Mouse (Mus musculus) heart, embryonic 15.5 days (tissue): ENCODE data around the gene Rad54l2. TPM values are rescaled to one million over a fixed set of nuclear protein-coding genes. Genes with fewer than 3 reads are reported as not detected.

Source experiments
- ATAC-seq: fragments of 200-750 bp; cut with Nextera tagmentation; replicated peaks from 2 replicates; pipeline ENCODE4 v1.8.0; 2017; ENCODE audit warnings: low read depth, moderate TSS enrichment; ENCODE audit not compliant: insufficient number of reproducible peaks, insufficient read depth, low FRiP score
- H3K27ac ChIP-seq: fragments of 300-500 bp; sonication (generic); 2 replicates; pipeline ENCODE4 v1.5.1; 2015; ENCODE audit warnings: mild to moderate bottlenecking, inconsistent platforms
- H3K27me3 ChIP-seq: fragments of 300-500 bp; sonication (generic); 2 replicates; pipeline ENCODE4 v1.6.1; 2015; ENCODE audit warnings: inconsistent platforms
- H3K36me3 ChIP-seq: fragments of 300-500 bp; sonication (generic); 2 replicates; pipeline ENCODE4 v1.6.1; 2015; ENCODE audit warnings: mild to moderate bottlenecking, inconsistent platforms
- H3K4me1 ChIP-seq: fragments of 300-500 bp; sonication (generic); replicated peaks from 2 replicates; pipeline ENCODE4 v1.6.1; 2015; ENCODE audit warnings: inconsistent platforms
- H3K4me2 ChIP-seq: fragments of 300-500 bp; sonication (generic); 2 replicates; pipeline ENCODE4 v1.6.1; 2015; ENCODE audit warnings: inconsistent platforms, mild to moderate bottlenecking, moderate library complexity
- H3K4me3 ChIP-seq: fragments of 300-500 bp; sonication (generic); 2 replicates; pipeline ENCODE4 v1.5.1; 2015; ENCODE audit warnings: mild to moderate bottlenecking, inconsistent platforms
- H3K9ac ChIP-seq: fragments of 300-500 bp; sonication (generic); 2 replicates; pipeline ENCODE4 v1.6.1; 2015; ENCODE audit warnings: mild to moderate bottlenecking, inconsistent platforms
- H3K9me3 ChIP-seq: fragments of 300-500 bp; sonication (generic); replicated peaks from 2 replicates; pipeline ENCODE4 v1.6.1; 2016; ENCODE audit warnings: inconsistent platforms
- WGBS: fragments of 180-500 bp; shearing (Covaris S2); methylation state at CpG from one replicate; pipeline ENCODE4 v1.1.7; 2015; ENCODE audit warnings: mixed read lengths; 5-methylcytosine and 5-hydroxymethylcytosine counted together
- polyA plus RNA-seq: library from polyadenylated mRNA; unstranded; fragments of >200 nt; fragmentation: Nextera tagmentation; extraction: Ambion mirVana; gene quantifications from 2 replicates; pipeline ENCODE4 v1.2.1, GENCODE M21; 2015

Gene Rad54l2
- polyA plus RNA-seq, 1 experiment from 2014 or later = 3.4 TPM

- Histone ChIP-seq H3K4me1 (peaks cover 15% of the 10 kb centered on the region), H3K36me3 (no peaks in the 10 kb centered on the region), H3K27ac (no peak overlapping the region), H3K9me3 (no peaks in the 10 kb centered on the region), H3K9ac (no peak overlapping the region), H3K27me3 (no peaks in the 10 kb centered on the region), H3K4me3 (no peak overlapping the region), H3K4me2 (no peak overlapping the region)
- ATAC-seq = no peak
- 72% methylated on average over 3 of the region's 3 CpGs for WGBS
Measured at GRCm38 (mm10) chr9:106785206-106785605, 3.8 kb downstream of the Rad54l2 start.

GRCm38 (mm10) chr9:106783554-106783953, 5.4 kb downstream of the Rad54l2 start:
- no peak for ATAC-seq

GRCm38 (mm10) chr9:106780086-106780485, 8.9 kb downstream of the Rad54l2 start:
- H3K36me3 ChIP-seq = no peaks in the 10 kb centered on the region
- no peak for ATAC-seq
- H3K4me1 ChIP-seq = no peaks in the 10 kb centered on the region; the same call in none of the 2 replicates
- no peak overlapping the region for H3K4me2 ChIP-seq
- no peak overlapping the region for H3K9ac ChIP-seq
- H3K27me3 ChIP-seq = no peaks in the 10 kb centered on the region
- no peaks in the 10 kb centered on the region for H3K9me3 ChIP-seq
- no peak overlapping the region for H3K27ac ChIP-seq
- 84% methylated on average over 3 of the region's 3 CpGs for WGBS
- no peak overlapping the region for H3K4me3 ChIP-seq

More at GRCm38 (mm10) chr9:106783554-106783953, 5.4 kb downstream of the Rad54l2 start:
- whole genome bisulfite sequencing = 96% methylated on average over 2 of the region's 2 CpGs
- Histone ChIP-seq H3K4me1 (peaks cover 9% of the 10 kb centered on the region), H3K9ac (no peak overlapping the region), H3K36me3 (no peaks in the 10 kb centered on the region), H3K4me2 (no peak overlapping the region), H3K4me3 (no peak overlapping the region), H3K27ac (no peak overlapping the region), H3K27me3 (no peaks in the 10 kb centered on the region), H3K9me3 (no peaks in the 10 kb centered on the region)

GRCm38 (mm10) chr9:106778319-106778718, 10.7 kb downstream of the Rad54l2 start:
- Histone ChIP-seq H3K4me3 (no peak overlapping the region), H3K4me1 (no peaks in the 10 kb centered on the region; the same call in none of the 2 replicates), H3K36me3 (no peaks in the 10 kb centered on the region), H3K4me2 (no peak overlapping the region), H3K27me3 (no peaks in the 10 kb centered on the region), H3K9ac (no peak overlapping the region), H3K27ac (no peak overlapping the region), H3K9me3 (no peaks in the 10 kb centered on the region)
- no peak for ATAC-seq
- WGBS = 78% methylated on average over 4 of the region's 4 CpGs

- H3K4me2 ChIP-seq = no peak overlapping the region
- H3K36me3 ChIP-seq = no peaks in the 10 kb centered on the region
- no peak for ATAC-seq
- H3K9ac ChIP-seq = no peak overlapping the region
- H3K4me3 ChIP-seq = no peak overlapping the region
- 75% methylated on average over 3 of the region's 3 CpGs for WGBS
- no peaks in the 10 kb centered on the region for H3K9me3 ChIP-seq
- no peaks in the 10 kb centered on the region; the same call in none of the 2 replicates for H3K4me1 ChIP-seq
- H3K27me3 ChIP-seq = no peaks in the 10 kb centered on the region
- H3K27ac ChIP-seq = no peak overlapping the region
Measured at GRCm38 (mm10) chr9:106777423-106777822, 11.6 kb downstream of the Rad54l2 start.

GRCm38 (mm10) chr9:106776116-106776515, 12.9 kb downstream of the Rad54l2 start:
- no peaks in the 10 kb centered on the region; the same call in none of the 2 replicates for H3K4me1 ChIP-seq
- H3K4me2 ChIP-seq = no peak overlapping the region
- H3K9me3 ChIP-seq = no peaks in the 10 kb centered on the region
- no peak overlapping the region for H3K27ac ChIP-seq
- H3K27me3 ChIP-seq = no peaks in the 10 kb centered on the region
- WGBS = 62% methylated on average over 1 of the region's 1 CpGs
- H3K9ac ChIP-seq = no peak overlapping the region
- ATAC-seq = no peak
- H3K36me3 ChIP-seq = no peaks in the 10 kb centered on the region
- H3K4me3 ChIP-seq = no peak overlapping the region

GRCm38 (mm10) chr9:106771770-106772169, 17.2 kb downstream of the Rad54l2 start:
- H3K9me3 ChIP-seq = no peaks in the 10 kb centered on the region
- H3K4me1 ChIP-seq = peaks cover 2% of the 10 kb centered on the region; the same call in 1 of the 2 replicates
- H3K27me3 ChIP-seq = no peaks in the 10 kb centered on the region
- no peaks in the 10 kb centered on the region for H3K36me3 ChIP-seq
- H3K27ac ChIP-seq = no peak overlapping the region
- no peak overlapping the region for H3K9ac ChIP-seq
- 89% methylated on average over 2 of the region's 2 CpGs for WGBS
- no peak for ATAC-seq
- no peak overlapping the region for H3K4me2 ChIP-seq
- no peak overlapping the region for H3K4me3 ChIP-seq

GRCm38 (mm10) chr9:106770216-106770615, 18.8 kb downstream of the Rad54l2 start:
- Histone ChIP-seq H3K9ac (no peak overlapping the region), H3K4me1 (peaks cover 2% of the 10 kb centered on the region; the same call in 1 of the 2 replicates), H3K4me2 (no peak overlapping the region), H3K4me3 (no peak overlapping the region), H3K27ac (no peak overlapping the region), H3K36me3 (no peaks in the 10 kb centered on the region), H3K9me3 (no peaks in the 10 kb centered on the region), H3K27me3 (no peaks in the 10 kb centered on the region)
- no peak for ATAC-seq
- 60% methylated on average over 3 of the region's 3 CpGs for WGBS

GRCm38 (mm10) chr9:106769781-106770180, 19.2 kb downstream of the Rad54l2 start:
- no peak overlapping the region for H3K4me3 ChIP-seq
- WGBS = 90% methylated on average over 5 of the region's 5 CpGs
- no peak overlapping the region for H3K27ac ChIP-seq
- H3K9me3 ChIP-seq = no peaks in the 10 kb centered on the region
- H3K4me1 ChIP-seq = peaks cover 2% of the 10 kb centered on the region; the same call in 1 of the 2 replicates
- no peaks in the 10 kb centered on the region for H3K27me3 ChIP-seq
- no peak for ATAC-seq
- H3K4me2 ChIP-seq = no peak overlapping the region
- H3K9ac ChIP-seq = no peak overlapping the region
- H3K36me3 ChIP-seq = no peaks in the 10 kb centered on the region

- no peaks in the 10 kb centered on the region for H3K27me3 ChIP-seq
- no peak for ATAC-seq
- WGBS = 92% methylated on average over 9 of the region's 9 CpGs
Measured at GRCm38 (mm10) chr9:106756421-106756820, 32.6 kb downstream of the Rad54l2 start.

GRCm38 (mm10) chr9:106755776-106756175, 33.2 kb downstream of the Rad54l2 start:
- ATAC-seq = no peak
- Histone ChIP-seq H3K36me3 (no peaks in the 10 kb centered on the region), H3K4me1 (0 out of 2 replicates have a peak, but pooled peaks cover 6% of the 10 kb centered on the region), H3K4me2 (no peak overlapping the region), H3K4me3 (no peak overlapping the region), H3K27me3 (no peaks in the 10 kb centered on the region), H3K9me3 (no peaks in the 10 kb centered on the region), H3K27ac (no peak overlapping the region), H3K9ac (no peak overlapping the region)
- 88% methylated on average over 4 of the region's 4 CpGs for whole genome bisulfite sequencing

More at GRCm38 (mm10) chr9:106756421-106756820, 32.6 kb downstream of the Rad54l2 start:
- Histone ChIP-seq H3K36me3 (no peaks in the 10 kb centered on the region), H3K9ac (no peak overlapping the region), H3K4me1 (0 out of 2 replicates have a peak, but pooled peaks cover 6% of the 10 kb centered on the region), H3K4me2 (no peak overlapping the region), H3K4me3 (no peak overlapping the region), H3K9me3 (no peaks in the 10 kb centered on the region), H3K27ac (no peak overlapping the region)

- 58% methylated on average over 2 of the region's 2 CpGs for WGBS
- 0 out of 2 replicates have a peak, but pooled peaks cover 6% of the 10 kb centered on the region for H3K4me1 ChIP-seq
- H3K36me3 ChIP-seq = no peaks in the 10 kb centered on the region
- no peaks in the 10 kb centered on the region for H3K27me3 ChIP-seq
- H3K9ac ChIP-seq = no peak overlapping the region
- no peak overlapping the region for H3K4me2 ChIP-seq
- H3K9me3 ChIP-seq = no peaks in the 10 kb centered on the region
- no peak overlapping the region for H3K4me3 ChIP-seq
- ATAC-seq = no peak
- H3K27ac ChIP-seq = no peak overlapping the region
Measured at GRCm38 (mm10) chr9:106754311-106754710, 34.7 kb downstream of the Rad54l2 start.
